Mouse (Mus musculus) G1E (cell line): Measurements from ENCODE around the gene Tango6.

Experiments used
- CTCF ChIP-seq: IDR thresholded peaks from 2 replicates; pipeline ENCODE4 v1.5.1; 2012; ENCODE audit warnings: low read depth, low read length, inconsistent platforms, mixed read lengths
- POLR2AphosphoS5 ChIP-seq: IDR thresholded peaks from 2 replicates; pipeline ENCODE4 v1.6.1; 2012; ENCODE audit warnings: low read depth, low read length, inconsistent platforms; ENCODE audit not compliant: insufficient replicate concordance
- TAL1 ChIP-seq: conservative IDR thresholded peaks from 2 replicates; pipeline ENCODE4 v1.6.1; 2012; ENCODE audit warnings: low read depth, low read length, inconsistent platforms, mixed read lengths

GRCm38 (mm10) chr8:106828921-106829320 lies 146.1 kb downstream of the Tango6 start:
- TF ChIP-seq CTCF (no peak), POLR2AphosphoS5 (no peak), TAL1 (no peak)
